Mouse (Mus musculus) bone marrow macrophage, adult 2 months (primary cell): ENCODE measurements around the gene Gm5105. TPM values are rescaled to one million over a fixed set of nuclear protein-coding genes. Genes with fewer than 3 reads are reported as not detected.

Experiments
- H3K27ac ChIP-seq: 2 replicates; pipeline ENCODE4 v1.5.1; 2012; ENCODE audit warnings: low read depth, low read length; ENCODE audit not compliant: insufficient read depth
- H3K4me1 ChIP-seq: 2 replicates; pipeline ENCODE4 v1.6.1; 2012; ENCODE audit warnings: low read length; ENCODE audit not compliant: control insufficient read depth, insufficient read depth
- H3K4me3 ChIP-seq: 2 replicates; pipeline ENCODE4 v1.5.1; 2012; ENCODE audit warnings: mild to moderate bottlenecking, low read length, moderate library complexity; ENCODE audit not compliant: insufficient read depth
- CTCF ChIP-seq: IDR thresholded peaks from 2 replicates; pipeline ENCODE4 v1.5.1; 2012; ENCODE audit warnings: low read depth, mild to moderate bottlenecking, low read length, moderate library complexity
- POLR2A ChIP-seq: IDR thresholded peaks from 2 replicates; pipeline ENCODE4 v1.6.1; 2012; ENCODE audit warnings: mild to moderate bottlenecking, low read depth, low read length, borderline replicate concordance
- polyA plus RNA-seq: library from polyadenylated mRNA; stranded (reverse); fragments of >200 nt; gene quantifications from 2 replicates; pipeline ENCODE4 v1.2.4, GENCODE M21; 2012; ENCODE audit not compliant: missing spikeins, insufficient read depth, insufficient read length

Gm5105 gene
- polyA plus RNA-seq, 1 experiment: not detected

DNA sequence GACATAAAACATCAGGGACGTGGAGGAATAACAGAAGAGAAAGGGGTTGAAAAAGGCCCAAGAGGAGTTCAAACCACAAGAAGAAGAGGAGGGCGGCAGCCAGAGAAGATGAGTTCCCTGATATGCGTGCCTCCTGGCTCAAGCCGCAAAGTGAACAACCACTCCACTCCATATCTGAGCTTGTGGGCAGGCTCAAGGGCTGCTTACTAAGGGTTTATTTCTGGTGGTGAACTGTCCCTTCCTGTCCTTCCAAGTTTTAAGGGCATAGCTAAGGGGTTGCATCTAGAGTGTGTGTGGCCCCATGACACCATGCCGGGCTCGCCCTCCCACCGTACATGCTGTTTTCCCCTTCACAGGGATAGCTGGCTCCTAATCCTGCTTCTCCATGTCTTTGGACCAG, 6.8 kb downstream of the Gm5105 start:
- Histone ChIP-seq H3K4me3 (no peak overlapping the region), H3K4me1 (0 out of 2 replicates have a peak, but pooled peaks cover 4% of the 10 kb centered on the region), H3K27ac (no peak overlapping the region)
- TF ChIP-seq POLR2A: no peak
- no peak for TF ChIP-seq CTCF

DNA sequence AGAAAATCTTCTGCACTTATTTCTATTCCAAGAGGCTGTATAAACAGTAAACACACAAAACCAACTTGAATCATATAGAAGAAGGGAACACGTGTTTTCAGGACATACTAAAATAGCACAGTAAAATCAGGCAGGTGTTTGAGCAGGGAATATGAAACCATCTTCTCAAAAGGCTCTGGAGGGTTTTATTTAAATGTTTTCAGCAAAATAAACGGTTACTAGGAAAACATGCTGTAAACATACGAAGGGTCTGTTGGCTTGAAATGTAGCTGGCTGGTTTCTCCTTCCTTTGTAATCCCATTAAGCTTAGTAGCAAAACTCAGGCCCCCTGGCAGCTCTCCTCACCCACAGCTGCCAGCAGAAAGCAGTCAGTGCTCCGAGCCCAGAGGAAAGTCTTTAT, 9.0 kb downstream of the Gm5105 start:
- no peaks in the 10 kb centered on the region for H3K4me1 ChIP-seq
- TF ChIP-seq POLR2A (no peak), CTCF (no peak)
- H3K4me3 ChIP-seq: no peak overlapping the region
- H3K27ac ChIP-seq: no peak overlapping the region

GRCm38 (mm10) chr3:138056976-138057375, 10.2 kb downstream of the Gm5105 start:
- Histone ChIP-seq H3K4me1 (no peaks in the 10 kb centered on the region), H3K27ac (no peak overlapping the region), H3K4me3 (no peak overlapping the region)
- TF ChIP-seq POLR2A (no peak), CTCF (no peak)

- Histone ChIP-seq H3K4me1 (no peaks in the 10 kb centered on the region), H3K4me3 (no peak overlapping the region), H3K27ac (no peak overlapping the region)
- no peak for TF ChIP-seq CTCF
- no peak for TF ChIP-seq POLR2A
These were observed 13.2 kb downstream of the Gm5105 start for GRCm38 (mm10) chr3:138053969-138054368.

GRCm38 (mm10) chr3:138051431-138051830, 15.8 kb downstream of the Gm5105 start:
- TF ChIP-seq CTCF: no peak
- no peak for TF ChIP-seq POLR2A
- no peaks in the 10 kb centered on the region for H3K4me1 ChIP-seq
- H3K27ac ChIP-seq: no peak overlapping the region
- no peak overlapping the region for H3K4me3 ChIP-seq

- H3K4me1 ChIP-seq: no peaks in the 10 kb centered on the region
- no peak overlapping the region for H3K4me3 ChIP-seq
- no peak overlapping the region for H3K27ac ChIP-seq
- no peak for TF ChIP-seq POLR2A
- no peak for TF ChIP-seq CTCF
These were observed 16.4 kb downstream of the Gm5105 start for GRCm38 (mm10) chr3:138050772-138051171.

DNA sequence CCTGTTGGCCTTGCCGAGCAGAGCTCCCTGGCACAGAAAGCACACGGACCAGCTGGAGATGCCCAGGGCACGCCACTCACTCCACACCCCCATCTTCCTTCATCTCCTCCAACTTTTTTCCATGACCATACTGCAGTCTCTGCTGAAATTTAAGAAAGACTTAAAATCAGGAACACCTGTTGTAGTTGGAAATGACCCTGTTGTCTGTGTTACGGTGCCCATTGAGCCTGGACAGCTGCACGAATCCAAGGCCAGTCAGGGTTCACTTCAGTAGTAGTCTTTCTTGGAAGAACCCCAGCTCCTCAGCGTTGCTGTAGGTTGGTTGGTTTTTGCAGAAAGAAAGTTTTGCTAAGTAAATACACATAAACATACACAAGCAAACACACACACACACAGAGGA, 17.6 kb downstream of the Gm5105 start:
- Histone ChIP-seq H3K4me3 (no peak overlapping the region), H3K27ac (no peak overlapping the region), H3K4me1 (no peaks in the 10 kb centered on the region)
- TF ChIP-seq POLR2A (no peak), CTCF (no peak)

- Histone ChIP-seq H3K27ac (no peak overlapping the region), H3K4me3 (no peak overlapping the region), H3K4me1 (no peaks in the 10 kb centered on the region)
- TF ChIP-seq CTCF: no peak
- TF ChIP-seq POLR2A: no peak
These were observed 23.9 kb downstream of the Gm5105 start for GRCm38 (mm10) chr3:138043316-138043715.

DNA sequence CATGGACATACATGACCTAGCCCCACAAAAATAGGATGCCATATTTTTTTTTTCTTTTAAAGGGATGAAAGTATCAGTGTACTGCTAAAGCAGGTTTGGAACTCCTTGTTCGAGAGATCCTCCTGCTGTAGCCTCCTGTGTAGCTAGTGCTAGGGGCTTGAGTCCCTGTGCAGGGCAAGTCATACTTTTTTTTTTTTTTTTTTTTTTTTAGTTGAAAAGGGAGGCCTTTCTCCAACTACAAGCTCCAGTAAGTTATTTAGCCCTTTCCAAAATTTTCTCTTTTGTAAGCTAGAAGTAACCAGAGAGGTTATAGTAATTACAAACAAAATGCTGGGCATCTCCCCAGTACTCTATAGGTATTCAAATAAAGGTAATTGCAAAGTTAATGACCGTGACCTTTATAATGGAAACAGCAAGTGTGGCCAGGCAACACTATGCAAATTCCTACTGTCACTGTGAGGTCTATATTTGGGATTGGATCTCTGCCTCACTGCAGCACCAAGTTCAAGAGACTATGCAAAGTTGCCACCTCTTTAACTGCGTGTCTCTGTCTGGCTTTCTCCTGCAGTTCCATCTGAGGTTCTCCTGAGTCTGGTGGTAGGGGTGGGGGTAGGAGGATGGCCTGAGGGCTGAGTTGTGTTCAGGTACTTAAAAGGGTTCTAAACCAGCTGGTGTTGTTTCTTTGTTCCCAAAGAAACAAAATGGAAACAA, 25.4 kb downstream of the Gm5105 start:
- TF ChIP-seq CTCF (no peak), POLR2A (no peak)
- no peaks in the 10 kb centered on the region for H3K4me1 ChIP-seq
- H3K27ac ChIP-seq: no peak overlapping the region
- no peak overlapping the region for H3K4me3 ChIP-seq

- no peak overlapping the region for H3K27ac ChIP-seq
- H3K4me1 ChIP-seq: no peaks in the 10 kb centered on the region
- H3K4me3 ChIP-seq: no peak overlapping the region
- no peak for TF ChIP-seq POLR2A
- no peak for TF ChIP-seq CTCF
These were observed 26.2 kb downstream of the Gm5105 start for GRCm38 (mm10) chr3:138040938-138041337.
